Mouse (Mus musculus) forebrain, embryonic 11.5 days (tissue): ENCODE measurements around the gene Gm8257. TPM values are rescaled to one million over a fixed set of nuclear protein-coding genes. Genes with fewer than 3 reads are reported as not detected.
"Not testable (repeated sequence)": the region's sequence is repeated elsewhere in the genome, so short reads cannot be mapped to it uniquely, and the experiment has no call there.

Source experiments
- ATAC-seq: fragments of 200-750 bp; cut with Nextera tagmentation; replicated peaks from 2 replicates; pipeline ENCODE4 v1.8.0; 2017; ENCODE audit warnings: moderate TSS enrichment; ENCODE audit not compliant: low FRiP score
- DNase-seq: peaks from one replicate; pipeline ENCODE4 v3.0.0-alpha.2; 2017; ENCODE audit warnings: low spot score
- H3K27ac ChIP-seq: fragments of 300-500 bp; sonication (generic); 2 replicates; pipeline ENCODE4 v1.5.1; 2014; ENCODE audit warnings: low read depth, low read length
- H3K27me3 ChIP-seq: fragments of 300-500 bp; sonication (generic); 2 replicates; pipeline ENCODE4 v1.6.1; 2014; ENCODE audit warnings: mild to moderate bottlenecking, low read length, mixed read lengths; ENCODE audit not compliant: control insufficient read depth, insufficient read depth
- H3K36me3 ChIP-seq: fragments of 300-500 bp; sonication (generic); 2 replicates; pipeline ENCODE4 v1.6.1; 2014; ENCODE audit warnings: mild to moderate bottlenecking, low read length, moderate library complexity, mixed read lengths; ENCODE audit not compliant: control insufficient read depth, insufficient read depth
- H3K4me1 ChIP-seq: fragments of 300-500 bp; sonication (generic); replicated peaks from 2 replicates; pipeline ENCODE4 v1.6.1; 2014; ENCODE audit warnings: low read length, mixed read lengths; ENCODE audit not compliant: control insufficient read depth, insufficient read depth
- H3K4me2 ChIP-seq: fragments of 300-500 bp; sonication (generic); 2 replicates; pipeline ENCODE4 v1.6.1; 2014; ENCODE audit warnings: low read depth, mild to moderate bottlenecking, low read length, moderate library complexity, mixed read lengths; ENCODE audit not compliant: severe bottlenecking
- H3K4me3 ChIP-seq: fragments of 300-500 bp; sonication (generic); 2 replicates; pipeline ENCODE4 v1.5.1; 2014; ENCODE audit warnings: low read depth, low read length
- H3K9ac ChIP-seq: fragments of 300-500 bp; sonication (generic); 2 replicates; pipeline ENCODE4 v1.6.1; 2014; ENCODE audit warnings: low read length
- H3K9me3 ChIP-seq: fragments of 300-500 bp; sonication (generic); 2 replicates; pipeline ENCODE4 v1.6.1; 2016; ENCODE audit warnings: low read length, mixed read lengths; ENCODE audit not compliant: control insufficient read depth
- WGBS: fragments of 180-500 bp; shearing (Covaris S2); extraction: QIAGEN DNeasy Blood & Tissue Kit; methylation state at CpG from one replicate; pipeline ENCODE4 v1.1.7; 2014; 5-methylcytosine and 5-hydroxymethylcytosine counted together
- polyA plus RNA-seq: library from polyadenylated mRNA; unstranded; fragments of >200 nt; fragmentation: Nextera tagmentation; extraction: Ambion mirVana; gene quantifications from 2 replicates; pipeline ENCODE4 v1.2.1, GENCODE M21; 2014

The Gm8257 gene
- not detected in 2 replicates for polyA plus RNA-seq

- H3K4me1 ChIP-seq, DNase-seq, H3K36me3 ChIP-seq, H3K4me2 ChIP-seq, H3K9ac ChIP-seq, ATAC-seq, H3K27me3 ChIP-seq, H3K9me3 ChIP-seq, H3K4me3 ChIP-seq, H3K27ac ChIP-seq: not testable (repeated sequence)
- WGBS = 92% methylated on average over 3 of the region's 3 CpGs
These were observed at the start of gene Gm8257 for GRCm38 (mm10) chr14:44706356-44706755. Gene Gm8257, minus strand, starts transcription at chr14:44706456.

GRCm38 (mm10) chr14:44750240-44750639, 44.0 kb upstream of the Gm8257 start, which contains the start of gene Gm8267:
Gene Gm8267, minus strand, starts transcription at chr14:44750340.
- no peaks in the 10 kb centered on the region for H3K27me3 ChIP-seq
- no peak within 1 kb of the TSS for H3K9ac ChIP-seq
- no peak within 1 kb of the TSS for H3K27ac ChIP-seq
- H3K4me3 ChIP-seq = no peak within 1 kb of the TSS
- no peak within 1 kb of the TSS for H3K4me2 ChIP-seq
- no peaks in the 10 kb centered on the region for H3K4me1 ChIP-seq
- WGBS = 87% methylated on average over 3 of the region's 3 CpGs
- H3K9me3 ChIP-seq = no peaks in the 10 kb centered on the region
- no peaks in the 10 kb centered on the region for H3K36me3 ChIP-seq
- DNase-seq (no peak), ATAC-seq (no peak)

GRCm38 (mm10) chr14:44742789-44743188, 36.5 kb upstream of the Gm8257 start:
- WGBS = 67% methylated on average over 1 of the region's 1 CpGs
- not testable (repeated sequence) for H3K9me3 ChIP-seq, H3K4me2 ChIP-seq, DNase-seq, H3K27me3 ChIP-seq, H3K36me3 ChIP-seq, H3K9ac ChIP-seq, ATAC-seq, H3K4me1 ChIP-seq, H3K4me3 ChIP-seq, H3K27ac ChIP-seq

GRCm38 (mm10) chr14:44730711-44731110, 24.5 kb upstream of the Gm8257 start:
- H3K4me1 ChIP-seq, ATAC-seq, DNase-seq, H3K36me3 ChIP-seq, H3K4me2 ChIP-seq, H3K9me3 ChIP-seq, H3K9ac ChIP-seq, H3K27ac ChIP-seq, H3K4me3 ChIP-seq, H3K27me3 ChIP-seq: not testable (repeated sequence)

GRCm38 (mm10) chr14:44627737-44628136, 78.5 kb downstream of the Gm8257 start, which contains the start of gene Gm5624:
Gene Gm5624, minus strand, starts transcription at chr14:44627938.
- H3K36me3 ChIP-seq, H3K27ac ChIP-seq, H3K27me3 ChIP-seq, H3K9ac ChIP-seq, H3K4me3 ChIP-seq, ATAC-seq, H3K4me2 ChIP-seq, H3K9me3 ChIP-seq, DNase-seq, H3K4me1 ChIP-seq: not testable (repeated sequence)
- WGBS = 77% methylated on average over 4 of the region's 4 CpGs

Other genes with a start within 250 kb of the Gm8257 start
- not detected in 2 replicates for gene BC061237, start 214.0 kb downstream of the Gm8257 start, polyA plus RNA-seq
- gene Gm17093, start 188.2 kb downstream of the Gm8257 start, polyA plus RNA-seq = not detected in 2 replicates
- gene Gm8247, start 123.3 kb downstream of the Gm8257 start, polyA plus RNA-seq = not detected in 2 replicates
- gene Gm5624, start 78.5 kb downstream of the Gm8257 start, polyA plus RNA-seq = not detected in 2 replicates
- gene Gm8267, start 43.9 kb upstream of the Gm8257 start, polyA plus RNA-seq = not detected in 2 replicates
- gene Ptgdr, start 152.9 kb upstream of the Gm8257 start, polyA plus RNA-seq = not detected in 2 replicates